Mouse (Mus musculus) liver, embryonic 14.5 days (tissue): Measurements from ENCODE around the gene Atg5.

Source experiments
- CTCF ChIP-seq: IDR thresholded peaks from 2 replicates; pipeline ENCODE4 v1.5.1; 2016; ENCODE audit warnings: antibody characterized with exemption, low read depth, control low read depth
- EP300 ChIP-seq: IDR thresholded peaks from 2 replicates; pipeline ENCODE4 v1.6.1; 2016; ENCODE audit warnings: antibody characterized with exemption, low read depth

DNA sequence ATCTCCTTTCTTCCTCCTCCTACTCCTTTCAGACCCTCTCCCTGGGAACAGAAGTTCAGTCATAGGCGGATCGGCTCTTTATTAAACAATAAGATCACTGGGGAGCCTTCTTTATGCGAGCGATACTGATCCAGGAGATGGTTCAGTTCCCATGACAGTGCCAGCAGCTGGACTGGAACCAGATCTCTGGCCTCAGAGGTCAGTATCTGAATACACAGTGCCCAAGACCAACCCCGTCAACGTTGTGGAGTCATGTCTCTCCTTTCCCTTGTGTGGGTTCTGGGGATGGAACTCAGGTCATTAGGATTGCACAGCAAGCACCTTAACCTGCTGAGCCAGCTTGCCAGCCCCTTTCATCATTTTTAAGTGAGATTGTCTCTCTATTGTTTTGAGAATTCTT is 70.4 kb downstream of the Atg5 start:
- TF ChIP-seq EP300 (no peak), CTCF (no peak)
